Mouse (Mus musculus): Measurements from ENCODE around the gene Cdc14b. TPM values are rescaled to one million over a fixed set of nuclear protein-coding genes. Genes with fewer than 3 reads are reported as not detected.

Gene Cdc14b
- polyA plus RNA-seq, 1 experiment from 2014 or later: 29.5 TPM

GRCm38 (mm10) chr13:64237000-64237680 lies 38.0 kb downstream of the Cdc14b start:
- no peaks in the 10 kb centered on the region for H3K27me3 ChIP-seq (ENCODE audit: control insufficient read depth, insufficient read depth, low read length)

GRCm38 (mm10) chr13:64235777-64236176 lies 39.3 kb downstream of the Cdc14b start:
- no peak for ATAC-seq (replicated peaks; ENCODE audit: insufficient number of reproducible peaks, low FRiP score, low TSS enrichment)
- H3K9ac ChIP-seq (ENCODE audit: low read depth, low read length): no peak overlapping the region
- H3K4me1 ChIP-seq (ENCODE audit: control insufficient read depth, insufficient read depth, low read length): peaks cover 23% of the 10 kb centered on the region
- WGBS (ENCODE audit: insufficient replicate concordance): 64% methylated on average over 3 of the region's 3 CpGs
- H3K27me3 ChIP-seq (ENCODE audit: control insufficient read depth, insufficient read depth, low read length): no peaks in the 10 kb centered on the region
- 0 out of 2 replicates have a peak overlapping the region, but pooled peaks have one; percentile 29 for H3K27ac ChIP-seq (ENCODE audit: low read depth, low read length)
- no peaks in the 10 kb centered on the region for H3K36me3 ChIP-seq (ENCODE audit: control insufficient read depth, insufficient read depth, low read length)
- no peak overlapping the region for H3K4me3 ChIP-seq (ENCODE audit: low read depth, low read length)
- H3K9me3 ChIP-seq (replicated peaks; ENCODE audit: control insufficient read depth, low read length): no peaks in the 10 kb centered on the region
- no peak overlapping the region for H3K4me2 ChIP-seq

More at GRCm38 (mm10) chr13:64237000-64237680, 38.0 kb downstream of the Cdc14b start:
- no peak overlapping the region for H3K9ac ChIP-seq (ENCODE audit: low read depth, low read length)
- no peaks in the 10 kb centered on the region for H3K36me3 ChIP-seq (ENCODE audit: control insufficient read depth, insufficient read depth, low read length)
- peak overlapping the region; percentile 72 for H3K27ac ChIP-seq (ENCODE audit: low read depth, low read length)
- peaks cover 23% of the 10 kb centered on the region for H3K4me1 ChIP-seq (ENCODE audit: control insufficient read depth, insufficient read depth, low read length)
- H3K9me3 ChIP-seq (replicated peaks; ENCODE audit: control insufficient read depth, low read length): no peaks in the 10 kb centered on the region
- 32% methylated on average over 4 of the region's 4 CpGs for WGBS (ENCODE audit: insufficient replicate concordance)
- H3K4me3 ChIP-seq (ENCODE audit: low read depth, low read length): no peak overlapping the region
- ATAC-seq (replicated peaks; ENCODE audit: insufficient number of reproducible peaks, low FRiP score, low TSS enrichment): 0 out of 2 replicates have a peak, but pooled peaks have one; percentile 50
- H3K4me2 ChIP-seq: peak overlapping the region; percentile 16; the same call in 1 of the 2 replicates

- Histone ChIP-seq H3K4me1 (ENCODE audit: control insufficient read depth, insufficient read depth, low read length) (peaks cover 23% of the 10 kb centered on the region), H3K4me3 (ENCODE audit: low read depth, low read length) (no peak overlapping the region), H3K9ac (ENCODE audit: low read depth, low read length) (no peak overlapping the region), H3K27ac (ENCODE audit: low read depth, low read length) (peak overlapping the region; percentile 29; the same call in 1 of the 2 replicates), H3K36me3 (ENCODE audit: control insufficient read depth, insufficient read depth, low read length) (no peaks in the 10 kb centered on the region), H3K27me3 (ENCODE audit: control insufficient read depth, insufficient read depth, low read length) (no peaks in the 10 kb centered on the region), H3K4me2 (no peak overlapping the region), H3K9me3 (replicated peaks; ENCODE audit: control insufficient read depth, low read length) (no peaks in the 10 kb centered on the region)
- WGBS (ENCODE audit: insufficient replicate concordance): 53% methylated on average over 4 of the region's 4 CpGs
- ATAC-seq (replicated peaks; ENCODE audit: insufficient number of reproducible peaks, low FRiP score, low TSS enrichment): no peak
Observed at GRCm38 (mm10) chr13:64235062-64235715, 39.9 kb downstream of the Cdc14b start.

GRCm38 (mm10) chr13:64233139-64233538 lies 42.0 kb downstream of the Cdc14b start:
- no peaks in the 10 kb centered on the region for H3K9me3 ChIP-seq (replicated peaks; ENCODE audit: control insufficient read depth, low read length)
- peaks cover 20% of the 10 kb centered on the region for H3K4me1 ChIP-seq (ENCODE audit: control insufficient read depth, insufficient read depth, low read length)
- H3K4me2 ChIP-seq: no peak overlapping the region
- no peaks in the 10 kb centered on the region for H3K36me3 ChIP-seq (ENCODE audit: control insufficient read depth, insufficient read depth, low read length)
- 86% methylated on average over 4 of the region's 4 CpGs for WGBS (ENCODE audit: insufficient replicate concordance)
- ATAC-seq (replicated peaks; ENCODE audit: insufficient number of reproducible peaks, low FRiP score, low TSS enrichment): no peak
- H3K27me3 ChIP-seq (ENCODE audit: control insufficient read depth, insufficient read depth, low read length): no peaks in the 10 kb centered on the region
- no peak overlapping the region for H3K9ac ChIP-seq (ENCODE audit: low read depth, low read length)
- no peak overlapping the region for H3K4me3 ChIP-seq (ENCODE audit: low read depth, low read length)
- no peak overlapping the region for H3K27ac ChIP-seq (ENCODE audit: low read depth, low read length)

- H3K9me3 ChIP-seq (replicated peaks; ENCODE audit: control insufficient read depth, low read length): no peaks in the 10 kb centered on the region
- H3K27ac ChIP-seq (ENCODE audit: low read depth, low read length): no peak overlapping the region
- 89% methylated on average over 4 of the region's 4 CpGs for WGBS (ENCODE audit: insufficient replicate concordance)
- no peak for ATAC-seq (replicated peaks; ENCODE audit: insufficient number of reproducible peaks, low FRiP score, low TSS enrichment)
- H3K27me3 ChIP-seq (ENCODE audit: control insufficient read depth, insufficient read depth, low read length): no peaks in the 10 kb centered on the region
- no peak overlapping the region for H3K4me2 ChIP-seq
- H3K36me3 ChIP-seq (ENCODE audit: control insufficient read depth, insufficient read depth, low read length): no peaks in the 10 kb centered on the region
- no peak overlapping the region for H3K9ac ChIP-seq (ENCODE audit: low read depth, low read length)
- peaks cover 4% of the 10 kb centered on the region for H3K4me1 ChIP-seq (ENCODE audit: control insufficient read depth, insufficient read depth, low read length)
- H3K4me3 ChIP-seq (ENCODE audit: low read depth, low read length): no peak overlapping the region
Observed at GRCm38 (mm10) chr13:64226725-64227124, 48.4 kb downstream of the Cdc14b start.

- no peaks in the 10 kb centered on the region for H3K27me3 ChIP-seq (ENCODE audit: control insufficient read depth, insufficient read depth, low read length)
- no peak for ATAC-seq (replicated peaks; ENCODE audit: insufficient number of reproducible peaks, low FRiP score, low TSS enrichment)
- no peak overlapping the region for H3K4me2 ChIP-seq
- no peak overlapping the region for H3K9ac ChIP-seq (ENCODE audit: low read depth, low read length)
- H3K9me3 ChIP-seq (replicated peaks; ENCODE audit: control insufficient read depth, low read length): no peaks in the 10 kb centered on the region
- peaks cover 4% of the 10 kb centered on the region for H3K4me1 ChIP-seq (ENCODE audit: control insufficient read depth, insufficient read depth, low read length)
- H3K27ac ChIP-seq (ENCODE audit: low read depth, low read length): no peak overlapping the region
- no peaks in the 10 kb centered on the region for H3K36me3 ChIP-seq (ENCODE audit: control insufficient read depth, insufficient read depth, low read length)
- H3K4me3 ChIP-seq (ENCODE audit: low read depth, low read length): no peak overlapping the region
- WGBS (ENCODE audit: insufficient replicate concordance): 68% methylated on average over 3 of the region's 3 CpGs
Observed at GRCm38 (mm10) chr13:64225738-64226137, 49.4 kb downstream of the Cdc14b start.

GRCm38 (mm10) chr13:64214891-64215290 lies 60.2 kb downstream of the Cdc14b start:
- WGBS (ENCODE audit: insufficient replicate concordance): 89% methylated on average over 5 of the region's 5 CpGs

GRCm38 (mm10) chr13:64211995-64212603 lies 63.0 kb downstream of the Cdc14b start:
- no peak overlapping the region for H3K27ac ChIP-seq (ENCODE audit: low read depth, low read length)
- peaks cover 5% of the 10 kb centered on the region; the same call in 1 of the 2 replicates for H3K36me3 ChIP-seq (ENCODE audit: control insufficient read depth, insufficient read depth, low read length)
- no peak overlapping the region for H3K4me2 ChIP-seq
- no peaks in the 10 kb centered on the region for H3K9me3 ChIP-seq (replicated peaks; ENCODE audit: control insufficient read depth, low read length)
- no peaks in the 10 kb centered on the region for H3K4me1 ChIP-seq (ENCODE audit: control insufficient read depth, insufficient read depth, low read length)
- H3K27me3 ChIP-seq (ENCODE audit: control insufficient read depth, insufficient read depth, low read length): no peaks in the 10 kb centered on the region
- 85% methylated on average over 5 of the region's 5 CpGs for WGBS (ENCODE audit: insufficient replicate concordance)
- no peak overlapping the region for H3K9ac ChIP-seq (ENCODE audit: low read depth, low read length)
- ATAC-seq (replicated peaks; ENCODE audit: insufficient number of reproducible peaks, low FRiP score, low TSS enrichment): no peak
- no peak overlapping the region for H3K4me3 ChIP-seq (ENCODE audit: low read depth, low read length)

More at GRCm38 (mm10) chr13:64214891-64215290, 60.2 kb downstream of the Cdc14b start:
- H3K27me3 ChIP-seq (ENCODE audit: control insufficient read depth, insufficient read depth, low read length): no peaks in the 10 kb centered on the region
- no peak overlapping the region for H3K9ac ChIP-seq (ENCODE audit: low read depth, low read length)
- no peak overlapping the region for H3K27ac ChIP-seq (ENCODE audit: low read depth, low read length)
- no peaks in the 10 kb centered on the region for H3K9me3 ChIP-seq (replicated peaks; ENCODE audit: control insufficient read depth, low read length)
- peaks cover 5% of the 10 kb centered on the region; the same call in 1 of the 2 replicates for H3K36me3 ChIP-seq (ENCODE audit: control insufficient read depth, insufficient read depth, low read length)
- ATAC-seq (replicated peaks; ENCODE audit: insufficient number of reproducible peaks, low FRiP score, low TSS enrichment): no peak
- no peaks in the 10 kb centered on the region for H3K4me1 ChIP-seq (ENCODE audit: control insufficient read depth, insufficient read depth, low read length)
- no peak overlapping the region for H3K4me3 ChIP-seq (ENCODE audit: low read depth, low read length)
- H3K4me2 ChIP-seq: no peak overlapping the region
